Mouse (Mus musculus): ENCODE data around the gene Lrg1. TPM values are rescaled to one million over a fixed set of nuclear protein-coding genes. Genes with fewer than 3 reads are reported as not detected.
"Not testable (repeated sequence)": the region's sequence is repeated elsewhere in the genome, so short reads cannot be mapped to it uniquely, and the experiment has no call there.

Gene Lrg1
- polyA plus RNA-seq, 1 experiment, result 50.0 TPM

DNA sequence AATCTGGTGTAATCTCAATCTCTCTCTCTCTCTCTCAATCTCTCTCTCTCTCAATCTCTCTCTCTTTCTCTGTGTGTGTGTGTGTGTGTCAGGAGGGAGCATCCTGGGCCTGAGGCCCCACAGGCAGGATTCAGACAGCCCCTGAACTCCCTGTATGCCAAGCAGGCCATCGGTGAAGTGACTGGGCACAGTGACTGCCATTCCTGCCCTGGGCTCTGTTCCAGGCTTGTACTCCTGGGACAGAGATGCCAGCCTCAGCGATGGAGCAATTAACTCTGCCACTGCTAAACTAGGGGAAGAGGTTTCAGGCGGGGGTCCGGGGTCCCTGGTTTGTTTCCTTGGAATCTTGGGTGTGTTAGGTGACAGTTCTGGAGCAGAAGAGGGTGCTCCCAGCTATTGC lies 11.2 kb downstream of the Lrg1 start:
- WGBS, result 77% methylated on average over 4 of the region's 4 CpGs
- no peak for TF ChIP-seq POLR2A (IDR thresholded peaks at IDR 0.05; ENCODE audit: borderline replicate concordance, control insufficient read depth, low read depth, low read length)
- no peak for TF ChIP-seq CTCF (IDR thresholded peaks at IDR 0.05; ENCODE audit: control insufficient read depth, insufficient read depth, low read length)
- no peak overlapping the region for H3K4me3 ChIP-seq (replicated peaks; ENCODE audit: control insufficient read depth, low read depth, low read length)

DNA sequence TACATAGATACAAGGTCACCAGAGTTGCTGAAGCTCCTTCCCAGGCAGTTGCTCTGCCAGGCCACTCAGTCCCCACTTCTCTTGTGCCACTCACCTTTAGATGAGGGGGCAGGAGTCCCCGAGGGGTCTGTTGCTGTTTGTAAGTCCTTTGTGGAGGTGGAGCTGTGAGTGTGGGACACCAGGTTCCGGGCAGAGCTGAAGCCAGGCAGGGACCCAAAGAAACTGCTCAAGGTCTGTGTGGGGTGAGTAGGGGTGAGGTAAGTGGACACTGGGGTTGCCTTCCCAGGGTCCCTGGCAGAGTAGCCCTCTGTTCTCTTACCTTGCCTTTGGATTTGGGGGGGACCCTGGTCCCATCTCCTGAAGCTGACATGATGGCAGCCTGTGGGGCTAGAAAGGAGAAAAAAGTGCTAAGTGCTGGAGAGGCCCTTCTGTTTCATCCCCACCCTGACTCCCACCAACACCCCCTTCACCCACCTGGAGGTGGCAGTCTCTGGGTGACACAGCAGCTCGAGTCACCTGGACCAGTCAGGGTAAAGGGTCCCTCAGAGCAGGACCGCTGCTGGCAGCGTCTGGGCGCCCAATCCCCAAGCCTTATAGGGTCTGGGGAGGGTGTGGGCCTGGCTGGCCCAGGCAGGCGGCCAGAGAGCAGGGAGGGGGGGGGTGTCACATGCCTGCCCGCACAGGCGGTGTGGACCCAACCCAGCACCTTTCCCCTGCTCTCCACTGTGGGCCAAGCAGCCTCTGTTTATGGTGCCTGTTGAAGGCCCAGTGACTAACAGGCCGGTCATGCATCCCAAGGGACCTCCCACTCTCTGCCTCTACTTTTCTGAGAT lies 12.4 kb downstream of the Lrg1 start, which contains the start of gene Plin4:
Gene Plin4, minus strand, starts transcription at position 585 of the 833 bp plus-strand sequence.
- TF ChIP-seq CTCF (IDR thresholded peaks at IDR 0.05; ENCODE audit: control insufficient read depth, insufficient read depth, low read length), result no peak

More for the DNA sequence above, 11.2 kb downstream of the Lrg1 start:
- no peak overlapping the region for H3K27ac ChIP-seq (ENCODE audit: control insufficient read depth, insufficient read depth, low read depth, low read length, poor library complexity)
- no peaks in the 10 kb centered on the region; the same call in 1 of the 2 replicates for H3K4me1 ChIP-seq (ENCODE audit: control insufficient read depth, insufficient read depth, low read length)

DNA sequence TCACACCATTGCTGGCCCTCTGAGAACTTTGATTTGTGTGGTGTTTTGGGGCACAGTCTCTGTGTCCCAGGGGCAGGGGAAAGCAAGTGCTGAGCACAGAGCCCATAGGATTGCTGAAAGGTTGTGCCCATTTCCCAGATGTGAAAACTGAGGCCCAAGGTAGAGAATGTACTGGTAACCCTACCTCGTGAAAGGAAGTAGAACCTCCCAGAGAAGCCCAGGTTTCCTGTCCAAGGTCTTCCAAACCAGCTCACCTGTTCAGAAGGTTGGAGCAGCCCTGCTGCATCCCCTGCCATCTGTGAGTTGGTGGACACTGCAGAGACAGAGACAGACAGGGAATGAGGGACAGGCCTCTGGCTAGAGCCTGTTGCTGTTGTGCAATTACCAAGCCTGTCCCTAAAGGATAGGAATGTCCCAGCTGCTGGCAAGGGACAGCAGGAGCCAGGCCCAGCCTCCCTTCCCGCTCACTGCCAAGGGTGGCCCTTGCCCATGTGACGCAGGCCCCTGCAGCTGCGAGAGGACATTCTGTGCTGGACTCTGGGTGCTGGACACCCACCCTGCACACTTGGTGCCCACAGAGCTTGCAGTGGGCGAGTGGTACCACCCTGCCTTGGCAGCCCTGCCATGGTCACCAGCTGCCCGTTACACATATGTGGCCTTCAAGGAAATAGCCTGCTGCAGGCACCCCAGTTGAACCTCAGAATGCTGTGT lies 13.3 kb downstream of the Lrg1 start:
- H3K4me1 ChIP-seq (ENCODE audit: control insufficient read depth, insufficient read depth, low read length), result no peaks in the 10 kb centered on the region; the same call in 1 of the 2 replicates
- TF ChIP-seq CTCF (IDR thresholded peaks at IDR 0.05; ENCODE audit: control insufficient read depth, insufficient read depth, low read length) (no peak), POLR2A (IDR thresholded peaks at IDR 0.05; ENCODE audit: borderline replicate concordance, control insufficient read depth, low read depth, low read length) (no peak)
- no peak overlapping the region for H3K27ac ChIP-seq (ENCODE audit: control insufficient read depth, insufficient read depth, low read depth, low read length, poor library complexity)
- no peak overlapping the region for H3K4me3 ChIP-seq (replicated peaks; ENCODE audit: control insufficient read depth, low read depth, low read length)
- WGBS, result 73% methylated on average over 6 of the region's 6 CpGs

More for the DNA sequence above, 12.4 kb downstream of the Lrg1 start, which contains the start of gene Plin4:
- H3K4me1 ChIP-seq (ENCODE audit: control insufficient read depth, insufficient read depth, low read length), result no peaks in the 10 kb centered on the region; the same call in 1 of the 2 replicates
- 74% methylated on average over 10 of the region's 10 CpGs for WGBS
- H3K27ac ChIP-seq (ENCODE audit: control insufficient read depth, insufficient read depth, low read depth, low read length, poor library complexity), result no peak within 1 kb of the TSS
- H3K4me3 ChIP-seq (replicated peaks; ENCODE audit: control insufficient read depth, low read depth, low read length), result no peak within 1 kb of the TSS

DNA sequence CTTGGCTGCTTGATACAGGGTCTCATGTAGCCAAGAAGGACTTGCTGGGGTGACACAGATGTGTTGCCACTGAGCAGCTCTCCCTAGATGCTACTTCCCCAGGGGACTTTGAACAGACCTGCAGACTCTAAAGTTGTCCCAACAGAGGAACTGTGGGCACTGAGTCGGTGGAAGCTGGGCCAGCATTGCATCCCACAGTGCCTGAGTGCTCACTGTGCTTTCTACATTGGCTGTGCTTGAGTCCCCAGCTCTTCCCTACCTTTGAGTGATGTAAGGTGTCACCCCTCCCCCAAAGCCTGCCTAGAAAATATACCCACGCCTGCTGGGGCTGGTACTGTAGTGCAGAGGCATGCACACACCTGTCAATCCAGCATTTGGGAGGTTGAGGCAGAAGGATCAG lies 14.1 kb downstream of the Lrg1 start:
- Histone ChIP-seq H3K4me1 (ENCODE audit: control insufficient read depth, insufficient read depth, low read length) (no peaks in the 10 kb centered on the region; the same call in 1 of the 2 replicates), H3K27ac (ENCODE audit: control insufficient read depth, insufficient read depth, low read depth, low read length, poor library complexity) (no peak overlapping the region), H3K4me3 (replicated peaks; ENCODE audit: control insufficient read depth, low read depth, low read length) (no peak overlapping the region)
- 78% methylated on average over 2 of the region's 2 CpGs for WGBS
- TF ChIP-seq CTCF (IDR thresholded peaks at IDR 0.05; ENCODE audit: control insufficient read depth, insufficient read depth, low read length), result no peak
- TF ChIP-seq POLR2A (IDR thresholded peaks at IDR 0.05; ENCODE audit: borderline replicate concordance, control insufficient read depth, low read depth, low read length), result no peak

DNA sequence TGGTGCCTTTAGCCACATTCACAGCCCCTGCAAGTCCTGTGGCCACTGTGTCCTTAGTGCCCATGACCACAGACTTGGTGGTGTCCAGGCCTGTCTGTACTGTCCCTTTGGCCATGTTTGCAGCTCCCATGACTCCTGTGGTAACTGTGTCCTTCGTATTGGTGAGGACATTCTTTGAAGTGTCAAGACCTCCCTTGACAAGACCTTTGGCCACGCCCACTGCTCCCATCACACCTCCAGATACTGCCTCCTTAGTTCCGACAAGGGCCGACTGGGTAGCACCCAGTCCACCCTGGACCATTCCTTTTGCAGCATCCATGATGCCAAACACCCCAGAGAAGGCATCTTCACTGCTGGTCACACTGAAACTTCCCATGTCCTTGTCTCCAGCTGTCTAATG lies 14.8 kb downstream of the Lrg1 start:
- WGBS, result 81% methylated on average over 4 of the region's 4 CpGs
- TF ChIP-seq POLR2A (IDR thresholded peaks at IDR 0.05; ENCODE audit: borderline replicate concordance, control insufficient read depth, low read depth, low read length) (no peak), CTCF (IDR thresholded peaks at IDR 0.05; ENCODE audit: control insufficient read depth, insufficient read depth, low read length) (no peak)
- no peak overlapping the region for H3K4me3 ChIP-seq (replicated peaks; ENCODE audit: control insufficient read depth, low read depth, low read length)

DNA sequence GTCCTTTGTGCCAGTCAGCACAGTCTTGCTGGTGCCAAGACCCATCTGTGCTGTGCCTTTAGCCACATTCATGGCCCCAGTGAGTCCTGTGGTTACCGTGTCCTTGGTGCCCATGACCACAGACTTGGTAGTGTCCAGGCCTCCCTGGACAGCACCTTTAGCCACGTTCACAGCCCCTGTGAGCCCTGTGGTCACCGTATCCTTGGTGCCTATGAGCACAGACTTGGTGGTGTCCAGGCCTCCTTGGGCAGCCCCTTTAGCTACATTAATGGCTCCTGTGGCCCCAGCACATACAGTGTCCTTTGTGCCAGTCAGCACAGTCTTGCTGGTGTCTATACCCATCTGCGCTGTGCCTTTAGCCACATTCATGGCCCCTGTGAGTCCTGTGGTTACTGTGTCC lies 15.4 kb downstream of the Lrg1 start:
- not testable (repeated sequence) for H3K4me1 ChIP-seq (ENCODE audit: control insufficient read depth, insufficient read depth, low read length); H3K27ac ChIP-seq (ENCODE audit: control insufficient read depth, insufficient read depth, low read depth, low read length, poor library complexity); H3K4me3 ChIP-seq (replicated peaks; ENCODE audit: control insufficient read depth, low read depth, low read length)
- 92% methylated on average over 4 of the region's 4 CpGs for WGBS

More for the DNA sequence above, 14.8 kb downstream of the Lrg1 start:
- Histone ChIP-seq H3K27ac (ENCODE audit: control insufficient read depth, insufficient read depth, low read depth, low read length, poor library complexity) (no peak overlapping the region), H3K4me1 (ENCODE audit: control insufficient read depth, insufficient read depth, low read length) (no peaks in the 10 kb centered on the region; the same call in 1 of the 2 replicates)

DNA sequence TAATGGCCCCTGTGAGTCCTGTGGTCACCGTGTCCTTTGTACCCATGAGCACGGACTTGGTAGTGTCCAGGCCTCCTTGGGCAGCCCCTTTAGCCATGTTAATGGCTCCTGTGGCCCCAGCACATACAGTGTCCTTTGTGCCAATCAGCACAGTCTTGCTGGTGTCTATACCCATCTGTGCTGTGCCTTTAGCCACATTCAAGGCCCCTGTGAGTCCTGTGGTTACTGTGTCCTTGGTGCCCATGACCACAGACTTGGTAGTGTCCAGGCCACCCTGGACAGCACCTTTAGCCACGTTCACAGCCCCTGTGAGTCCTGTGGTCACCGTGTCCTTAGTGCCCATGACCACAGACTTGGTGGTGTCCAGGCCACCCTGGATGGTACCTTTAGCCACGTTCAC lies 17.0 kb downstream of the Lrg1 start:
- 85% methylated on average over 2 of the region's 5 CpGs for WGBS
- H3K27ac ChIP-seq (ENCODE audit: control insufficient read depth, insufficient read depth, low read depth, low read length, poor library complexity); H3K4me3 ChIP-seq (replicated peaks; ENCODE audit: control insufficient read depth, low read depth, low read length); H3K4me1 ChIP-seq (ENCODE audit: control insufficient read depth, insufficient read depth, low read length): not testable (repeated sequence)

DNA sequence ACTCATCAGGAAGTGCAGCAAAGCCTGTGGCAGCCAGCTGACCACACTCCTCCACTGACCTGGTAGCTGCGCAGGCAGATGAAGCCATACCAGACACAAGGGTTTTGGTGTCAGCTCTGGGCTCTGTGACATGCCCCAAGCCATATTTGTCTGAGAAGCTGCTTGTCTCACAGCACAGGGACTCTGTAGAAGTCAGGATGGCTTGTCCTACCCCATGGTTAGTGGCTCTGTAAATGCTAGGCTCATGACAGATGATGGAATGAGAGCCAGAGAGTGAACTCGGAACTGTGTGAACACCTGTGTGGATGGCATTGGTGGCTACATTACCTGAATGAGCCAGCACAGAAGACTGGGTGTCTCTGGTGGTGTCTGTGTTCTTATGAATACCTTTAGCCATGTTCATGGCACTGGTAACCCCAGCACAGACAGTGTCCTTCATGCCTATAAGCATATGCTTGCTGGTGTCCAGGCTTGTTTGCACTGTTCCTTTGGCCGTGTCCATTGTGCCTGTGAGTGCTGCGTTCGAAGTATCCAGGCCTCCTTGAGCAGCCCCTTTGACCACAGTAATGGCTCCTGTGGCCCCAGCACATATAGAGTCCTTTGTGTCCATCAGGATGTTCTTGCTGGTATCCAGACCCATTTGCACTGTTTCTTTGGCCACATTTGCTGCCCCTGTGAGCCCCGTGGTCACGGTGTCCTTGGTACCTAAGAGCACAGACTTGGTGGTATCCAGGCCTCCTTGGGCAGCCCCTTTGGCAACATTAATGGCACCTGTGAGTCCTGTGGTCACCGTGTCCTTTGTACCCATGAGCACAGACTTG lies 18.1 kb downstream of the Lrg1 start:
- Histone ChIP-seq H3K4me1 (ENCODE audit: control insufficient read depth, insufficient read depth, low read length) (no peaks in the 10 kb centered on the region; the same call in 1 of the 2 replicates), H3K27ac (ENCODE audit: control insufficient read depth, insufficient read depth, low read depth, low read length, poor library complexity) (no peak overlapping the region), H3K4me3 (replicated peaks; ENCODE audit: control insufficient read depth, low read depth, low read length) (no peak overlapping the region)
- TF ChIP-seq CTCF (IDR thresholded peaks at IDR 0.05; ENCODE audit: control insufficient read depth, insufficient read depth, low read length) (no peak), POLR2A (IDR thresholded peaks at IDR 0.05; ENCODE audit: borderline replicate concordance, control insufficient read depth, low read depth, low read length) (no peak)
- 91% methylated on average over 8 of the region's 8 CpGs for WGBS

Data from bone marrow, adult 2 months (tissue).